Mouse (Mus musculus): ENCODE results near the gene Cdk14.

Gene Cdk14

DNA sequence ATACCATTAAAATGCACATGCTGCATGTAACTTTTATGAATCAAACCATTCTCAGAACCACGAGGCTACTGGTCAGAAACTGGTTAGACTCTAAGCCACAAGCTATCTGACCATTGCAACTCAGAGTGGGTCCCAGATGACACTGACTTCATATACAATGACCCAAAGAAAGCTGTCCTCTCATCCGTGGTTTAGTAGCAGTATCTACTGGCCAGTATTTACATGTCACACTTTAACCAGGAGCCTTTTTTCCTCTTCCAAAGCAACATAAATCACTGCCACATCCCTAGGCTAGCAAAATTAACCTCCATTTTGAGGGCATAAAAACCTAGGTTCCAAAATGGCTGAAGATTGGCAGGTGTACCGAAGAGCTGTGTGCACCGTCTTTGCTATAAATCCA lies 533.0 kb downstream of the Cdk14 start:
- DNase-seq: no peak

DNA sequence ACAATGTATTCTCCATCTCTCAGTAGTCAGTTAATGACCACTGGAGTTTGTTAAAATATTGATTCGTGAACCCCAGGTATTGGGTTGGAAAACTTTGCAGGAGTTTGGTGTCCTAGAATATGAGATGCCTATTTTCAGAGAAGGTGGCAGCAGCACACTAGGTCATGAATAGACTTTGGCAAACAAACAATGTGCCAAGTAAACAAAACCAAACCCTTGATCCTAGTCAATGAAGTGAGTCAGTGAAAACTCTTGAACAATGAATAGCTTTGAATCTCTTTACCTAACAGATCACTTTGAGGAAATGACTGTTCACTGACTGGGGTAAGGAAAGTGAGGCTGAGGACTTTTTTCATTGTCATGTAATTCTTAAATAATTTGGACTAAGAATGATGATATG lies 537.3 kb downstream of the Cdk14 start:
- no peak for DNase-seq

DNA sequence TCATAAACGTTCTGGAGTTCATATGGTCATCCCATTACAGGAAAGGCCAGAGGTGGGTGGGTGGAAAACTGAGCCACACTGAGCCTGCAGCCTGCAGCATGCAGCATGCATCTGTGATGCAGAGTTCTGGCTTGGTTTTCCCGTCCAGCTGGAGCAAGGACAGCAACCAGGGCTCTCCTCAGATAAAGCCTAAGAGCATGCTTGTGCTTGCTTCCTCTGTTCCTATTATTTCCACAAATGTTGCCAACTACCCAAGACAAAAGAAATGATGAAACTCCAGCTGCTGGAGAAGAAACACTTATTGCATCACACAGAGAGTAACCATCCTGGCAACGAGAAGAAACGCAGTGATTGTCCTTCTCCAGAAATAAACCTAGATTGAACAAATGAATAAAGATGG lies 539.8 kb downstream of the Cdk14 start:
- DNase-seq: peak in 1 of 2 experiments; percentile 37

DNA sequence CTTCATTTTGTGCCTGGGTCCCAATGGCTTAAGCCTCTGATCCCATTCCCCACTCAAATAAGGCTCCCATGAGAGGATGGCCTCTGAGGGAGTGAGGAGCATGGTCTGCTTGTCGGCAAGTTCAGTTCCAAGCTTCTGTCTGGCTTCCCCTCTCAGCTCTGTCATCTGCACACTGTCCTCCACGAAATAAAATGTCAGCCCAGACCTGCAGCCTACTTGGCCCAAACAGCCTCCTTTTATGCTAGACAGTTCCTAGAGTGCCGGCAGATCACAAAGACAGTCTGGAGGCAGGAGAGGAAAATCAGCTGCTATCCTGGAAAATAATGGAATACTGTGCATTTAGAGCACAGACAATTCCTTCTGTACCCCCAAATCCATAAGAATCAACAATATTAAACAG lies 541.2 kb downstream of the Cdk14 start:
- DNase-seq: no peak

DNA sequence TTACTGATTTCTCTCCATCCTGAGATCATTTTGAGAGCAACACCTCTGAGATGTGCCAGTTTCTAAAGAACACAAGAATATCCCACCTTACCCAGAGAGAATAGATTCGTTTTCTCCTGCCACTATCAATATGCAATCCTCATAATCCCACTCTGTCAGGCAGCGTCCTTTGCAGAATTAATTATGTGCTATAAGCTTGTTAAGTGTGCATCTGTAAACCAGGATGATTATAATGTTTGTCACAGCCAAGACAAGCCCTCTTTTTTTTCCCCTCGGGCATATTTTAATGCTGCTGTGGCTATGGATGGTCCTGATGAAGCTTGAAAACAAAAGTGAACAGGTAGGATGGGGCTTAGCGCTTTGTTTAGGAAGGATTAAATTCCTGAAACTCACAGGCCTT lies 542.5 kb downstream of the Cdk14 start:
- no peak for DNase-seq

DNA sequence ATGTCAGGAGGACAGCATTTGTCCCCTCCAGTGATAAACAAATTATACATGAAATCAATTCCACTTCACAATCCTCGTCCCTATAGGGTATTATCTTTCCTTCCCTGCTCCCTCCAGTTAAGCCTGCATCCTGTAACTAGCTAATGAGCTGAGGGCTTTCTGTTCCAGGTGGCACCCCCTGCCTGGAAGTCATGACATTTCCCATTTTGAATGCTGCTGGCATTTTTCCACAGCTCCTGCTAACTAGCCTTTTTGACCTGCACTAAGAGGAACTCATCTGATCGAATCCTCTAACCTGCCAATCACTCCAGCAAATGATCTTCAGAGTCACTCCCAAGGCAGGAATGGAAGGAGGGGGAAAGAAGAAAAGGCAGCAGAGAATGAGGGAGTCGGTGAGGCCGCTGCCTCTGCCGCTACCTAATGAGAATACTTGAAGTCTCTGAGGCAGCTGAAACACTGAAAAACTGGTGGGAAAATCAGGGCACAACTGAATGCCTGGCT lies 542.9 kb downstream of the Cdk14 start:
- DNase-seq: no peak

DNA sequence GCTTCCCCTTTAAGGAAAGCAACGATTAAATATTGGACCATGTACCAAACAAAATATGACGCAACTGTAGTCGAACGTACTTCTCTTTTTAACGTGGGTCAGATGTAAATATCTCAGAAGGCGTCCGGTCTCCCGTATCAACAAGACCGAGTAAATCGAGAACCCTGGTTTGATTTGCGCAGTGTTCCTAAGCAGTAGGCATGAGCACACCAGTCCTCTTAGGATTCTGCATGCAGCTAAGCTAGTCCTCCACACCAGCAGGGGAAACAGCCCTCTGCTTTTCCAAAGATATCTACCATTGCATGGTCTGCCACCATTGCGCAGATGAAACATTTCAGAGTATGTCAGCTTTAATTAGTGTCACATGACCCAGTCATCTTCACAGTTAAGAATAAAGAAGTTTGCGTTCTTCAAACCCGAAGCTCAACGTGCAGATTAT lies 543.4 kb downstream of the Cdk14 start:
- no peak for DNase-seq

DNA sequence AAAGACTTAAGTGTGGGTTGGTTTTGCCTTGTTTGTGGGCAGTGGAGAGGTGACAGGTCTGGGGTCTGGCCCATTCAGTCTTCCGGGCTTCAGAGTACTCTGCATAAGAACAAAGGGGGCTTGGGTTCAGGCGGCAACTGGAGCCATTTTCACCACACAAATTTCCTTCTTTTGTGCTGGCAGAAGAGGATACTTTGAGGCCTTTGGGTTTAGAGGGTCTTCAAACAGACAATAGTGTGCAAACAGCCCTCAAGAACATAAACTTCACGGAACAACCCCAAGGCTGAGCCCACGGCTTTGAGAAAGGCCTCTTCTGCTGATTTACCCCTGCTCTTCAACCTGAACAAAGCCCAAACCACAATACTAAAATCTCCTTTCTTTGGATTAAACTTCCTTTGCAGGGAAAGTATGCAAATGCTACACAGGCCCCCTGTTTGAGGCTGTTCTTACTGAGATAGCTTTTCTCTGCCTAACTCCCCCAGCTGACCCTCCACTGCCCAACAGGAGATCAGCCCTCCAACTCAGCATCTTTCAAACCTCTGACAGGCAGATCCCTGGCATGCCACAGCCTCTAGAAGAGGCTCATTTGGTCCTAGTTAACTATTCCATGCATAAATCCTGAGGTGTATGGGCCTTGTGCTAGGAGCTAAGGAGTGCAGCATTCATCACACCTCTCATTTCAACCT lies 549.9 kb downstream of the Cdk14 start:
- no peak for DNase-seq

DNA sequence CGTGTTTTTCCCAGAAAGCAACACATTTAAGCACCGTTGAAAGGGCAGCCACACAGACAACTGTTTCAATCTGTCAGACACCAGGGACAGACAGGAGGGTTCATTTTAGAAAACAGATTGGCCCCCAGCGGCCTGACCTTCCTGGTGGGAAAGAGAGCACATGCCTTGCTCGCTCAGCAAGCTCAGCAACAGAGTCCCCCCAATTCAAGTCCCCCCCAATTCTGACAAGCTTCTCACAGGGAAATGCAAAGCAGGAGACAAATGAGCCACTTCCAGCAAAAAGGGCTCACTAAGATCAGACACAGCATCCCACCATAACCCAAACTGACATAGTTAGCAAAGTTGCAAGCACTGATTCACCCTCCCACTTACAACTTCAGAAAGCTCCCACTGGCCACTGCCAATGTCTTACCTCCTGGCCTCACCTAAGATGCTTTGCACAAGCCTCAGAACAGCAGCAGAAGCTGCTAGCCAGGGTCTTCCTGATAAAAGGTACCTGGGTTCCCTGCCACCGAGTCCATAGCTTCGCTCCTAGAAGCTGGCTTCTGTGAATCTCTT lies 551.5 kb downstream of the Cdk14 start:
- DNase-seq: no peak

DNA sequence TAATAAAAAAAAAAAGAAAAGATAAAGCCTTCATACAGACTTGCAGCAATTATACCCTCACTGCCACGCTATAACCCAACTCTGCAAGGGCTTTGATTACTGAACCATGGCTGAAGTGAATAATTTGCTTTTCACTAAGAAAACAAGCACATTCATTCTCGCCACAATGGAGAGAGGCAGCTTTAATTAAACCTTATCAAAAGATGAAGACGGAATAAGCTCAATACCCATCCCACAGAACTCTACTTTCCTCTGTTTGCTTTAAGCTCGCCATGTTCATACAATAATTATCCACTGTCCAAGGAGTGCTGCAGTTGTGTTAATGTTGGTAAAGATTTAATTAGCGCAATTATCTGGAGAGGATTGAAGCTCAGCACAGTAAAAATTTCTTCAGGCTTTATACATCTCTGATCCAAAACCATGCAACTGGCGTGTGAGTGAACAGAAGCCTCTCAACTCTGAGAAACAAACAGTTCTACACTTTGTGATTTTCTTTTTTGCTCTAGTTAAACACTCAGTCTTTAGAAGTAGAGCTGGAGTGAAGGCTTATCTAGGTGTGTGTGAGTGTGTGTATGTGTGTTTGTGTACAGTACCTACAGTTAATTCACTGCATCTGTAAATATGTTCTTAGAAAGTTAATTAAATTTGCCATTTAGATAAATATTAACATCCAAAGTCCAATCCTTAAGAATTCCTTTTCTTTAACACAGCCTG lies 552.1 kb downstream of the Cdk14 start:
- no peak for DNase-seq

DNA sequence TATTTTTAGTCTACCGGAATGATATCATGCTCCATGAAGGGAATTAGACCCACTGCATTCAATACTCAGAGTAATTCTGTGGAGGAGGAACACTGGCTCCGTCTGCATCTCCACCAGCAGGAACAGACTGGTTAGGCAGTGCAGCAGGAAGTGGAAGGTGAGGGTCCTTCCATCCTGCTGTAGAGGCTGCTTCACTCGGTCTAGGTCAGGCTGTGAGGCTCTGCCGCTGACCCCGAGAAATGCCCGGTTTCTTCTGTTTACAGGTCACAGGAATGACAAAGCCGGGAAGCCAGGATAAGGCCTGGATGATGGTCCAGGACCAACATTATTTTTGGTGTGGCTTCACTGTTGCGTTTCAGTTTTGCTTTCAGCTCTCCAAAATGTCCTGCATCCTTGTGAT lies 553.2 kb downstream of the Cdk14 start:
- no peak for DNase-seq

DNA sequence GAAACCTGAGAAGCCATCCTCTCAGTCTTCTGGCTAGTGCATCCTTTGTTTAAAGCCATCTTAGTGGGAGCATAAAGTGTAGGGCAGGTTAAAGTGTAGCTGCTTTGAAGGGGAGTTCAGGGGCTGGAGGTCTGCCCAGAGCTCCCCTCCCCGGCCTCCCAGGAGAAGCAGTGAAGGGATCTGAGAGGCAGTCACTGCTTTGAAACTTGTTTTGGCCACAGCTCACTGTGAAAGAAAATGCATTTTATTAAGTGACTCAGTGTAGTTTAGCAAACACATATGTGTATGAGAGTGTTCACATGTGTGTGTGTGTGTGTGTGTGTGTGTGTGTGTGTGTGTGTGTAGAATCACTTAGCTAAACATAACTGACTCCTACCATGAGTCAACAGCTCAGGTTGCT lies 554.0 kb downstream of the Cdk14 start:
- no peak for DNase-seq

DNA sequence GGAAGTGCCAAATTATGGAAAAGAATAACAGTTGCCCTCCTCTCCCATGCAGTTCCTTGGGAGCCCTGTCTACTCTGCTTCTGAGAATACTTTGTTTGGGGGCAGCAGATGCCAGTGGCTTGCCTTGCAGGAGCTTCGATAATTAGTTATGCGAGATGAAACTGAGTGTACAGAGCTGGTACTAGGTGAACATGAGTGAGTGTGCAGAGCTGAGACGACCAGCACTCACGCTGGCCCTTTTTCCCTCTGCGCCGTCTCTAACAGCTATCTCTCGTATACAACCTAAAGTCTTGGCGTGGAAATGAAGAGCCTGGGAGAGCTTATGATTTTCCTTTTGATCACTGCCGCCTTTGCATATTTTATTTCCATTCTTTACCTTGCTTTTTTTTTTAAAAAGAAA lies 558.5 kb downstream of the Cdk14 start:
- no peak for DNase-seq

DNA sequence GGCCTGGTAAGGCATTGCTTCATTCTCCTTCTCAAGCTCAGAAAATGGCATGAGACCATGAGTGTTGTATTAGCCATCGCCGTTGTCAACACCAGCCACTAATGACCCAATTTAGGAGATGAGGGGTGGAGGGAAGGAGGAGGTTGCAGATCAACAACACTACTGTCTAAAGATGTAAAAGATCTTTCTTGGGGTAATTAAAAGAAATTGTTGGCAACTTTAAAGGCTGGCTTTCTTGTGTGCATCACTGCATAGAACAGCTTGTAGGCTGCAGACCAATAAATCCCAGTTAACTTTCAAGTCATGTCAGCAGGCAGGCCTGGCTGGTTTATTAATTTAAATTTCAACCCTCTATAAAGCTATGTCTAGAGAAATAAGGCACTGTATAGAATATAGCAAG lies 559.0 kb downstream of the Cdk14 start:
- DNase-seq: no peak

DNA sequence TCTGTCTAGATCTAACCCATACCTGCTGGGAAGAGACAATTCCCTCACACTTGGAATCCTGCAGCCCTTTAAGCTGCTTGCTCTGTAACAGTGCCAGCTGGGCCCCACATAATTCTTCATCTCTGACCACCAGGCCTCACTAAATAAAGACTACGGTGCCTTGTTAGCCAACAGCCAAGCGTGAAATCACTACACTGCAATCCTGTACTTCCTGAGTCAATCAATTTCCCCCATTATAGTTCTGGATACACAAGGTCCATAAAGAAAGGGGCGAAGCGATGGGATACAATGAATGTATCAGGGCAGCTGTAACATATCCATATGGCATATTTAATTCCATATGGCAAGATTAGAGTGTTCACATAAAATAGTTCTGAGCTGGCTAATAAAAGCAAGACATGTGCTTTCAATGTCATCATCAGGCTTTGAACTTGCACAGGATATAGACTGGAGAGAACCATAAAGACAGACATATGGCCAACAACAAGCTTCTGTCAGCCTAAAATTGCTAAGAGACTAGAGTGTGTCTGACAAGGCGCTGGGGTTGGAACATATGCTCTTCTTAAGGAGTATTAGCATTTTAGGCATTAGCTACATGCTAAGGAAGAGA lies 562.0 kb downstream of the Cdk14 start:
- DNase-seq: no peak

DNA sequence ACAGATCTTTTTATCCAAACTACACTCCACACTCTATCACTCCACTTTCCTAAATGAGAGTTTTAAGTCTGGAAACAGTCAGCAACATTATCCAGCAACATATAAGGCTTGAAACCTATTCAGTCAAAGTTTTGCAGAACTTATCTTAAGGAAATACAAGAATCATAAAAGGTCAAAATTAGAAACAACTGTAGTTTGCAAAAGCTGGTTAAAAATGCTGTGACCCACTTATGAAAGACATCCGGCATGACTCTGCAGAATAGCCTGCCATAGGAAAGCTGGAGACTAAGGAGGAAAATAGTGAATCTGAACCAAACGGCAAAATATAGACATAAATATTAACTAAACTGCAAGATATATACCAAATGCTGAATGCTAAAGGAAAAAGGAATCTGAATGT lies 566.6 kb downstream of the Cdk14 start:
- DNase-seq: no peak

DNA sequence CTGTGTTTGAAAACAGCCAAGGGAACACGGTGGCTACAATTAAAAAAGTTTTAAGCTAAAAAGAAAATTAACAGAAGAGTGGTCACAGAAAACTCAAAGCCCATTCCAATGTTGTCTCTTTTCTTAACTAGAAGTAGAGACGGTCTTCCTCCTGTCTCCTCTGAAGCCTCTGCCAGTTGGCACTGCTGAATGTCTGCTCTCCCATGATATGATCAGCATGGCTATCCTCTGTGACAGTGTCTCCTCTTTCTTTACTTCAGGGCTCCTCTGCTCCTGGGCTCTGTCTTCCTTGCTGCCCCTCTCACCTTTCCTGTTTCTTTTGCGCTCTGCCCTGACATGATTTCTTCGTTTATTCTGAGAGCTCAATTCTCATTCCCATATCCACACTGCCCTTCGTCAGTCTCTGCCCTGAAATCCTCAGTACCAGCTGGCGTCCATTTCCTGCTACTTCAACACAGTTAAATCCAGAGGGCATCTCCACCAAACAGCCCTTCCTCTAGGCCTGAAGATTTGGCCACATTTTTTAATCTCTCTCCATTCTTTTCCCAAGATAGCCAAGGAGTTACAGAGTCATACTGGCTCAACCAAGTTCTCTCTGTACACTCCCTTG lies 567.3 kb downstream of the Cdk14 start:
- DNase-seq: peak; percentile 10 to 45

DNA sequence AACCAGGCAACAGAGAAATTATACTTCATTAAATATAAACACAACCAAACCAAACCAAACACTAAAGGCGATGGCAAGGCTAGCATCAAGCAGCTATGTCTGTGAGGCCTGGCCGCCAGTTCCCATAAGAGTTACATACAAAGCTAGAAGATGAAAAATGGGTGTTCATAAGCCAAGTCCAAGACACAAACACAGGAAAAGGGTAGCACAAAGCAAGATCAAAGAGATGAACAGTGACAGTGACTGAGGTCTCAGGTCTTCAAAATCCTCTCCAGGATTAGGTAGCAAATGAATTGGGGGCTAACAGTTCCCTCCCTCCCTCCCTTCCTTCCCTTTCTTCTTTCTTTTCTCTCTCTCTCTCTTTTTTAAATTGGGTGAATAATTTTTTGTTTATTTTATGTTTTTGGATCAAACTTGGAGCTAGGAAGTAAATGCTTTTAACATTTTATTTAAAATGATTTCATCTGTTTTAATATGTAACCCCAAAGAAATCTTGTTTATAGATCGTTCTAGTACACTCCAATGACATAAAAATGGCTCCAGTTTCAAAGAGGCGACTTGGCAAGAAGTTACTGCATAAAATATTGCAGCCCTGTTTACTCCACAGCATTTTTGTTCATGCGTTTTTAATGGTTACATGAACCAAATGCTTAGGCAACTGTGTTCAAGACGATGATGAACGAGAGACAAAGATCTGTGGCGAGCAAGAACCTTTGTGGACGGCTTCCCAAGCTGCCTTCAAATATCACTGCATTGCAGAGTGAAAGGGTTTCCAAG lies 568.0 kb downstream of the Cdk14 start:
- DNase-seq: peak; percentile 33 to 34

DNA sequence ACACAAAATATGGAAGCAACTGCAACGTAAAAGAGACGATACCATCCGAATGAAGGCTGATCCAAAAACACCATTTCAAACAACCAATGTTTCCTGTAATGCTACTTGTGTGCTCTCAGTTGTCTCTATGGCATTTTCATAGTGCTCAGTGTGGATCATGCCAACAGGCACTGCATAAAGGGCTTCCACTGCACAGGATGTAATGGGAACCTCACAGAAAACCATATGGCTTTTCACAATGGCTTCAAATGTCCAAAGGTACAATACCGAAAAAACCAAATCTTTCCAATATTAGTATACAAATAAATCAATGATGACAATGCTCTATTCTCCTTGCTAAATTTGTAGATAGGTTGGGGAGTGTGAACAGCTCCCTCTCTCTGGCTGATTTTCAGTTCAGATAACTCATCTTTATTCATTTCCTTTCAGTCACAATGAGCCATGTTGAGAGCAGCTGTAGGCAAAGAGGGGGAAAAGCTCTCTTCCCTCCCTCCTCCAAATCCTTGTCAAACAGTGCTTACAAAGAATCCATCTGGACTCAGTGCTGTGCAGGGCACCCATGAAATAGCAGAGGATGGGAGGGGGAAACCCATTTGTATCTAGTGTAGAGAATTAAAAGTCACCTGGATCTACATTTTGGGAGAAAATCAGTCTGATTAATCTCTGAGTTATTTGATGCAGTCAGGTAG lies 568.7 kb downstream of the Cdk14 start:
- no peak for DNase-seq

DNA sequence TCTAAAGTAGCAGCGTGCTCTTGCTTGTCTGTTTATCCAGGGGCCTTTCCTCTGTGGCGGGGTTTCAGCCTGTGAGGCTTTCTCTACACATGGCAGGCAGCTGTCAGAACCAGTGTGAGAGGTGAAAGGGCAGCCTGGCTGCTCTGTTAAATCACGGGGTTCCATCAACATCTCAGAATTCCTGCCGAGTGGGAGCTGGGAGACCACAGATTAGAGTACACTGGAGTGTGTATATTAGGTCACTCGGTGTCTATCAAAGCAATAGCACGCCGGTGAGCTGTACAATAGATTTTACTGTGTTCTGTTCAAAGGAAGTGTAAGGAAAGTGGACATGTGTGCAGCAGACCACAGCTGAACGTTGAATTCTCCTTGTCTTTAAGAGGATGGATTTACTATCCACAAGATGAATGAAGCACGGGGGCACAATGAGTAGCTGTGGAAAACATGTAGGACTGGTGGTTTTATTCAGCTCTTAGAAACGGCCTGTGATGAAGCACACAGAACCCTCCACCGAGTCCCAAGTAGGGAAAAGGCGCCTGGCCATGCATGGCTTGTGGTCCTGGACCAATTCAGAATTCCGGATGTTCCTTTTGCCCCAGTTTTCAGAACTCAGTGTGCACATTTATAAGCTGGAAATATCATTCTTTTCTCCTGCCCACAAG lies 585.2 kb downstream of the Cdk14 start:
- peak in 1 of 2 experiments; percentile 49 for DNase-seq

DNA sequence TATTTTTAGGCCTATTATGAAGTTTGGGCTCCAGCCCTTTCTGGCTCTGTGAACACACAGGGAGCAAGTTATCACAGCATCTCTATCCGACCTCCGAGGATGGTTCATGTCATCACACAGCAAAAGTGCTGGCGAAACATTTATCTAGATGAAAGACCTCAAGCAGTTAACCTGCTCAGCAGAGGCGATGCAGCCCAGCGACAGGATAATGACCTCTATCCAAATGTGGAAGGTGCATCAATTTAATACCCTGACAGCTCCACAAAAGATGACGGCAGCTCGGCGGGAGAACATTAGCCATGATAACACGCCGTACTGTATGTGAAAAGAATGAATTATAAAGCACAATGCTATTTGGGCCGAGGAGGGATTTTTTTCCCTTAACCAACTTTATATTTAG lies 586.2 kb downstream of the Cdk14 start:
- DNase-seq: no peak
